Mouse (Mus musculus): ENCODE measurements around the gene Letmd1.
"Not testable (repeated sequence)": the region's sequence is repeated elsewhere in the genome, so short reads cannot be mapped to it uniquely, and the experiment has no call there.

Gene Letmd1

DNA sequence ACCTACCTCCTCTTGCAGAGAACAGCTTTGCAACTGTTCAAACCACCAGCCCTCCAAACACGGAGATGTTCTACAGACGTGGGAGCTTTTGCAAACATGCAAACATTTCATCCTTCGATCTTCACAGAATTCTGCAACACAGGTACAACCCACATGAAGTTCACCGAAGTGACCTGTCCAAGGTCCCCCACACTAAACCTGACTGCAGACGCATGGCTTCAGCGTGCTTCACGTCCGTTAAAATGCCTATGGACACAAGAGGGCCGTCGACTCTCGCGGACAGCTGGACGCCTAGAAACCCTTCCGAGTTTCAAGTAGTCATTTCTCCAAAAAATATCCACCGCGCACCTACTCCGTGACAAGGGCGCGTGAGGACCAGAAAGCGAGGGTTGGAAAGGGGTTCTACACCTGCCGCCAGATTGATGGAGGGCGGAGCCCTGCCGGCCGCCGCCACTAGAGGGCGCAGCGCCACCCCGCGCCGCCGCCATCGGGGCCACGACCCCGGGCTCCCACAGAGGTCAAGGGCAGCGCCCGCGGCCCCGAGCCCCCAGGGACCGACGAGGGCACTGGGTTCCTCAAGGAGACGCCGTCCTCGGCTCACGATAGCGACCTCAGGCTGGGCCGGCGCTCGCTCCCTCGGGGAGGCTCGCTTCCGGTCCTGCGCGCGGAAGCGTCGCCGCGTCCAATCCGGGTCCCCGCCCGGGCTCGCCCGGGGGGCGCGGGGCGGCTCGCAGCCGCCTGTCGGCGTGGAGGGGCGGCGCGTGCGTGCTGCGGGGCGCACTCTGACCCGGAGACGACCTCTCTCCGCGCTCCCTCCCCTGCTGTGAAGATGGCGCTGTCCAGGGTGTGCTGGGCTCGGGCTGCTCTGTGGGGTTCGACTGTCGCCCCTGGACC lies at the start of gene Letmd1:
Gene Letmd1, plus strand, starts transcription at position 729 of the 894 bp plus-strand sequence.
- DNase-seq (ENCODE audit: low spot score in 2 of 2) = peak; percentile 76 to 86

- no peak for DNase-seq (ENCODE audit: low spot score in 2 of 2)
Observed at GRCm38 (mm10) chr15:100419311-100419710, 49.5 kb upstream of the Letmd1 start.

DNA sequence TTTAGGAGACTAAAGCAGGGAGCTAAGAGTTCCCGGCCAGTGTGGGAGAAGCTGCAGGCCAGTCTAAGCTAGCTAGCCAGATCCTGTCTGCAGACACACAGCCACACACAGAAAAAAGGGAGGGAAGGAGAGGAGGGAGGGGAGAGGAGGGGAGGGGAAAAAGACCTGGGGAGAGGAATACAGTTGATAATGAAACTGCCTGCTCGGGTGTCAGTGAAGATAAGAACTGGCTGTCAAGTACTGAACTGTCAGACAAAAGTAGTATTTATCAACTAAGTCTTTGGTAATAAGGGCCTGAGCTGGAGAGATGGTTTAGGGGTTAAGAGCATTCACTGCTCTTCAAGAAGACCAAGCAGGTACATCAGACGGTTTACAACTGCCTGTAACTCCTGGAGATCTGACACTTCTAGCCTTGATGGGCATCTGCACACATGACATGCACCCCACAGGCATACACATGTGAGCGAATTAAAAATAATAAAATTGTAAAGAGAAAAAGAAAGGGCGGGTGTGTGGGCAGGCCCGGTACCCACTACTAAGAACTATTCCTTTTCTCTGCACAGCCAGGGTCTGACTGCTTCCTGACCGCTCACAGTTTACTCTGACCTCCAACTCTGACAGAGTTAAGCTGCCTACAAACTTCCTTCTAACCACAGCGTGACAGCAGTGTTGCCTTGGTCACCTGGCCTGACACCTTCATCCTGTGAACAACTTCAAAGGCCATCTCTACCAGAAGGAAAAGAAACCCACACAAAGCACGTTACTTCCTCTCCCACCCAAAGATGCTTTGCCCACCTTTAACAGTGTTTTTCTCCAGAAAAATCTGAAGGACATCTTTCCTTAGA lies 48.7 kb upstream of the Letmd1 start:
- peak; percentile 31 to 53 for DNase-seq (ENCODE audit: low spot score in 2 of 2)

- DNase-seq (ENCODE audit: low spot score in 2 of 2) = no peak
Observed at GRCm38 (mm10) chr15:100421059-100421757, 47.6 kb upstream of the Letmd1 start.

GRCm38 (mm10) chr15:100421758-100422197 lies 47.0 kb upstream of the Letmd1 start, which contains the start of gene Gm5475:
TSS of gene Gm5475 (plus strand) at chr15:100422147.
- DNase-seq (ENCODE audit: low spot score in 2 of 2) = not testable (repeated sequence)

DNA sequence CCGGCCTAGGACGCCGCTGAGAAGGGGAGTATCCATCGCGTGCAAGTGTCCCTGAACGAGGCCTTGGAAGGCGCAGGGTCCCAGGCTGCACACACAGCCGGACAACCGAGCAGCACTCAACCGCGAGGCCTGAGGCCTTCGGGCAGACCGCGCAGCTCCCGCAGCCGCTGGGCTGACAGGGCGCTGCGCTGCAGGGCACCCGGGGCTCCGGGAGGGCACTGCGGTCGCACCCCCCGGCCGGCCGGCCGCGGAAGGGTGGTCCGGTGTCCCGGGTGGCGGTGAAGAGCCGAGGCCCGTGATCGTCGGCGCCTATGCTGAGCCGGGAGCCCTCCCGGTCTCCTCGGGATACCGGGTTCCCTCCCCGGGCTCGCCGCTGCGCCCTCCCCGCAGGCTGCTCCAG lies 46.3 kb upstream of the Letmd1 start:
- no peak for DNase-seq (ENCODE audit: low spot score in 2 of 2)

GRCm38 (mm10) chr15:100422899-100423860 lies 45.6 kb upstream of the Letmd1 start:
- peak; percentile 82 to 87 for DNase-seq (ENCODE audit: low spot score in 2 of 2)

- DNase-seq (ENCODE audit: low spot score in 2 of 2) = no peak
Observed at GRCm38 (mm10) chr15:100423916-100424315, 44.9 kb upstream of the Letmd1 start.

DNA sequence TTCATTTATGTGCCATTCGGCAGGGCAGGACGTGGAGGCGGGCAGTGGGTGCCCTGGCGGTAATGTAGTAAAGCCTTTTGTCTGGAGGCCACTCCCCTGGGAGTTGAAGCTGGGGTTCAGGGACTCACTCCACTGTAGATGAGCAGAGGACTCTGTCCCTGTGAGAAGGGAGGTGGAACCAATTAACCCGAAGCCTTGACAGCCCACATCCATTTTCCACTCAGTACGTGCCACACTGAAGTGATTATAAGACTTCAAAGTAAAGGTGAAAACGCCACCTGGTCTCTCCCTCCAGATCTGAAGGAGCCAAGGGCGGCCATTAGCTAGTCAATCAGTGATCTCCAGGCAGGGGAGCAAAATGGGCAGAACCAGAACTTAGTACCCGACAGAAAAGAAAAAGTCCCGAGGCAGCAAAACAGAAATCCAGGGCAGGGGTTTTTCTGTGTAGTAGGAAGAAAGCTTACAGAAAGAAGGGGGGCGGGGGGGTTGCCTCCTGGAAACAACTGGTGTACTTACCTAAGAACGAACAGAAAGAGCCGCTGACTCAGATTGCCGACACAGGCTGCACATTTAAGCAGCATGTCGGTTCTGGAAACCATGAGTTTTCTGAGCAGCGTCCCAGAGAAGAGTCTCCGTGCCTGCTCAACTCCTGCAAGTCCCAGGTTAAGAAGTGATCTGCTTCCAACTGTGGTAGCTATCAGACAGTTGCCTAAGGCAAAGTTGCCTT lies 44.3 kb upstream of the Letmd1 start, which contains the start of gene Slc11a2:
Gene Slc11a2, minus strand, starts transcription at position 677 of the 727 bp plus-strand sequence.
- DNase-seq (ENCODE audit: low spot score in 2 of 2) = no peak

DNA sequence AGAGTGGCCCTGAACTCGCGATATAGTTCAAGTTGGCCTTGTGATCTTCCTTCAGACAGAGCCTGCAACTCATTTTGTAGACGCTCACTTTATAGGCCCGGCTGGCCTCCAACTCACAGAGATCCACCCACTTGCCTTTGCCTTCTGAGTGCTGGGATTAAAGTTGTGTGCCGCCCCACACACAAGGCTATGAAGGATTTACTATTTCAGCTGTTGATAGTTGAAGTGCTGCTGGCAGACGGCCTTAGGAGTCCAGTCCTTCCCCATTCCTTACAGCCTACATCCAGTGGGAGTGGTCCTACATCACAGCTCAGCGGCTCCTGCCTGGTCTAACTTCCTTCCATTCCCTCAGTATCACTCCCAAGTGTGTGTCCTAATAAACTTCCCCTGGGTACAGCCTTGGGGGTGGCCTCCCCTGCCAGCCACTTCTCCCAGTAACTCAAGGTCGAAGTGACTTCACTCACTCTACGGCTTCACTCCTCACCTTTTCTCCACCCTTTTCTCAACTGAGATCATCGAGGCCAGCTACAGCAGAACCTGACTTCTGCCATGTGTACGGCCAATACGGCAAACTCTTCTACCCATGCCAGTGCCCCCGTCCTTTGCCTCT lies 40.4 kb upstream of the Letmd1 start:
- no peak for DNase-seq (ENCODE audit: low spot score in 2 of 2)

DNA sequence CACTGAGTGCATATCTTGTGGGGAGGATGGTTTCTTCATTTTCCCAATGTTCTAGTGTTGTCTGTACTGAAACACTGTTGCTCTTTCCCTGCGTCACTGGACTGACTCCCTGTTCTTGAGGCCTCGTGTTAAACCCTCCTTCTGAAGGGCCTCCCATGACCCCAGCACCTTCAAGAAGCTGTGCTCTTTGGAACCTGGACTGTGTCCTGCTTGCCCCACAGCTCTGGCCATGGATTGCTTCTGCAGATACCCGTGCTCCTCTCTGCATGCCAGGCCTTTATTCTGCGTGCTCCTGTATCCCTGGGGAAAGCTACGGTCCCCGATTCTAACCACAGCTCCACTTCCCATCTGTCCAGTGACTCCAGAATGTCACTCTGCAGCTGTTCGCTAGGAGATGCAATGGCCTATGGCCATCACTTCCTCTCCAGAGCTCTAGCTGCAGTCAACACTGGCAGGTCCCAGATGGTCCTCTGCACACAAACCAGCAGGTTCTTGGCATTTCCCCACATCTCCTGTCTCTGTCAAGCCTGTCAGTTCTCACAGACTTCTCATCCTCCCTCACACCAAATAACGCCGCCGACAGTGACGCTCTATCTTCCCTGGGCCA lies 38.8 kb upstream of the Letmd1 start:
- no peak for DNase-seq (ENCODE audit: low spot score in 2 of 2)

GRCm38 (mm10) chr15:100433234-100433633 lies 35.6 kb upstream of the Letmd1 start:
- no peak for DNase-seq (ENCODE audit: low spot score in 2 of 2)

DNA sequence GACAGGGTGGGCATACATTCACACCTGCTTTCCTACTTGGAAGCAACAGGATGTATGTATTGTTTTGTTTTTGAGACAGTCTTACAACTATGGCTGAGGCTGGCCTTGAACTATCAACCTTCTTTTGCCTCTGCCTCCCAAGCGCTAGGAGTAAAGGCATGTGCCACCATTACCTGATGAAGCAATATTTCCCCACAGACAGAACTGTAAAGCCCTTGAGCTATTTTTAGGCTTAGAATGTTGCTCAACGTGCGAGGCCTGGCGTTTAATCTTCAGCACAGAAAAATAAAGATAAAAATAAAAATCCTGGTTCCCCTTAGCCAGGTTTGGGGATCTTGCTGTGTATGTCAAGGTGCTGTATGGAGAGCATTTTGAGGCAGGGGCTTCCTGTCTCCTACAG lies 32.7 kb upstream of the Letmd1 start:
- no peak for DNase-seq (ENCODE audit: low spot score in 2 of 2)

- no peak for DNase-seq (ENCODE audit: low spot score in 2 of 2)
Observed at GRCm38 (mm10) chr15:100436518-100436917, 32.3 kb upstream of the Letmd1 start.

- peak; percentile 82 to 84 for DNase-seq (ENCODE audit: low spot score in 2 of 2)
Observed at GRCm38 (mm10) chr15:100443126-100443922, 25.5 kb upstream of the Letmd1 start.

GRCm38 (mm10) chr15:100446887-100447286 lies 21.9 kb upstream of the Letmd1 start:
- DNase-seq (ENCODE audit: low spot score in 2 of 2) = no peak

GRCm38 (mm10) chr15:100448572-100448971 lies 20.3 kb upstream of the Letmd1 start:
- no peak for DNase-seq (ENCODE audit: low spot score in 2 of 2)

- DNase-seq (ENCODE audit: low spot score in 2 of 2) = no peak
Observed at GRCm38 (mm10) chr15:100449495-100449894, 19.3 kb upstream of the Letmd1 start.
